Mouse (Mus musculus): ENCODE results near the gene Slc20a1. TPM values are rescaled to one million over a fixed set of nuclear protein-coding genes. Genes with fewer than 3 reads are reported as not detected.

The Slc20a1 gene
- total RNA-seq, 1 experiment: 309 TPM

- in situ Hi-C loops (cut with MboI; ENCODE audit: low sequenced_read_pairs in 2 of 2, unreplicated experiment in 2 of 2): no loop called here
- H3K4me3 ChIP-seq (ENCODE audit: insufficient read depth in 1 of 2, low read depth in 1 of 2, low read length in 2 of 2, poor library complexity in 1 of 2, severe bottlenecking in 1 of 2): no peak overlapping the region
Measured at GRCm38 (mm10) chr2:129192392-129193150, 6.0 kb upstream of the Slc20a1 start.

GRCm38 (mm10) chr2:129196317-129196716 lies 2.2 kb upstream of the Slc20a1 start:
- in situ Hi-C loops (cut with MboI; ENCODE audit: low sequenced_read_pairs in 2 of 2, unreplicated experiment in 2 of 2): no loop called here
- Histone ChIP-seq H3K9ac (ENCODE audit: insufficient read depth, low read depth, low read length, poor library complexity, severe bottlenecking) (no peak overlapping the region), H3K27ac (ENCODE audit: insufficient read depth, low read depth, low read length, poor library complexity, severe bottlenecking) (no peak overlapping the region; the same call in 1 of the 2 replicates), H3K36me3 (ENCODE audit: control insufficient read depth, insufficient read depth, low read length, poor library complexity, severe bottlenecking) (peaks cover 8% of the 10 kb centered on the region), H3K4me1 (ENCODE audit: control insufficient read depth in 2 of 2, insufficient read depth in 2 of 2, low read length in 2 of 2, poor library complexity in 1 of 2) (peaks cover 8 to 9% of the 10 kb centered on the region in 2 experiments), H3K4me3 (ENCODE audit: insufficient read depth in 1 of 2, low read depth in 1 of 2, low read length in 2 of 2, poor library complexity in 1 of 2, severe bottlenecking in 1 of 2) (no peak overlapping the region), H3K9me3 (ENCODE audit: control insufficient read depth, insufficient read depth, low read depth, low read length) (no peaks in the 10 kb centered on the region)
- TF ChIP-seq MAFK (IDR thresholded peaks at IDR 0.05; ENCODE audit: insufficient read depth, low read depth, low read length) (no peak), CHD2 (IDR thresholded peaks at IDR 0.05; ENCODE audit: low read depth, low read length) (no peak), ZC3H11A (IDR thresholded peaks at IDR 0.05; ENCODE audit: borderline replicate concordance, low read depth, low read length) (no peak), ZNF384 (IDR thresholded peaks at IDR 0.05; ENCODE audit: low read depth, low read length) (no peak), HCFC1 (IDR thresholded peaks at IDR 0.05; ENCODE audit: borderline replicate concordance, insufficient read depth, low read length) (no peak)
- no peak for DNase-seq (ENCODE audit: low read depth, low spot score)

More at GRCm38 (mm10) chr2:129192392-129193150, 6.0 kb upstream of the Slc20a1 start:
- no peak overlapping the region for H3K27ac ChIP-seq (ENCODE audit: insufficient read depth, low read depth, low read length, poor library complexity, severe bottlenecking)
- no peak overlapping the region for H3K9ac ChIP-seq (ENCODE audit: insufficient read depth, low read depth, low read length, poor library complexity, severe bottlenecking)
- H3K9me3 ChIP-seq (ENCODE audit: control insufficient read depth, insufficient read depth, low read depth, low read length): no peaks in the 10 kb centered on the region
- TF ChIP-seq ZC3H11A (IDR thresholded peaks at IDR 0.05; ENCODE audit: borderline replicate concordance, low read depth, low read length) (no peak), ZNF384 (IDR thresholded peaks at IDR 0.05; ENCODE audit: low read depth, low read length) (no peak), CHD2 (IDR thresholded peaks at IDR 0.05; ENCODE audit: low read depth, low read length) (no peak), HCFC1 (IDR thresholded peaks at IDR 0.05; ENCODE audit: borderline replicate concordance, insufficient read depth, low read length) (no peak), MAFK (IDR thresholded peaks at IDR 0.05; ENCODE audit: insufficient read depth, low read depth, low read length) (no peak)
- no peak for DNase-seq (ENCODE audit: low read depth, low spot score)
- peaks cover 8 to 9% of the 10 kb centered on the region in 2 experiments for H3K4me1 ChIP-seq (ENCODE audit: control insufficient read depth in 2 of 2, insufficient read depth in 2 of 2, low read length in 2 of 2, poor library complexity in 1 of 2)
- H3K36me3 ChIP-seq (ENCODE audit: control insufficient read depth, insufficient read depth, low read length, poor library complexity, severe bottlenecking): no peaks in the 10 kb centered on the region

- peaks cover 12% of the 10 kb centered on the region for H3K36me3 ChIP-seq (ENCODE audit: control insufficient read depth, insufficient read depth, low read length, poor library complexity, severe bottlenecking)
- no peak for TF ChIP-seq ZC3H11A (IDR thresholded peaks at IDR 0.05; ENCODE audit: borderline replicate concordance, low read depth, low read length)
- no peak for TF ChIP-seq ZNF384 (IDR thresholded peaks at IDR 0.05; ENCODE audit: low read depth, low read length)
- TF ChIP-seq CHD2 (IDR thresholded peaks at IDR 0.05; ENCODE audit: low read depth, low read length): no peak
- no peak for TF ChIP-seq HCFC1 (IDR thresholded peaks at IDR 0.05; ENCODE audit: borderline replicate concordance, insufficient read depth, low read length)
- no peak for TF ChIP-seq MAFK (IDR thresholded peaks at IDR 0.05; ENCODE audit: insufficient read depth, low read depth, low read length)
- H3K9ac ChIP-seq (ENCODE audit: insufficient read depth, low read depth, low read length, poor library complexity, severe bottlenecking): no peak overlapping the region
- in situ Hi-C loops (cut with MboI; ENCODE audit: low sequenced_read_pairs in 2 of 2, unreplicated experiment in 2 of 2): no loop called here
- H3K4me1 ChIP-seq (ENCODE audit: control insufficient read depth in 2 of 2, insufficient read depth in 2 of 2, low read length in 2 of 2, poor library complexity in 1 of 2): peaks cover 8 to 9% of the 10 kb centered on the region in 2 experiments
- H3K27ac ChIP-seq (ENCODE audit: insufficient read depth, low read depth, low read length, poor library complexity, severe bottlenecking): no peak overlapping the region
- peak overlapping the region in 1 of 2 experiments; percentile 90; a peak in 1 of 4 replicates for H3K4me3 ChIP-seq (ENCODE audit: insufficient read depth in 1 of 2, low read depth in 1 of 2, low read length in 2 of 2, poor library complexity in 1 of 2, severe bottlenecking in 1 of 2)
- no peaks in the 10 kb centered on the region for H3K9me3 ChIP-seq (ENCODE audit: control insufficient read depth, insufficient read depth, low read depth, low read length)
- DNase-seq (ENCODE audit: low read depth, low spot score): no peak
Measured at GRCm38 (mm10) chr2:129197197-129197596, 1.4 kb upstream of the Slc20a1 start.

GRCm38 (mm10) chr2:129197843-129198435 lies 625 bp upstream of the Slc20a1 start:
- Histone ChIP-seq H3K4me1 (ENCODE audit: control insufficient read depth in 2 of 2, insufficient read depth in 2 of 2, low read length in 2 of 2, poor library complexity in 1 of 2) (peaks cover 8 to 9% of the 10 kb centered on the region in 2 experiments), H3K4me3 (ENCODE audit: insufficient read depth in 1 of 2, low read depth in 1 of 2, low read length in 2 of 2, poor library complexity in 1 of 2, severe bottlenecking in 1 of 2) (peak overlapping the region; percentile 84 to 90), H3K9me3 (ENCODE audit: control insufficient read depth, insufficient read depth, low read depth, low read length) (no peaks in the 10 kb centered on the region), H3K36me3 (ENCODE audit: control insufficient read depth, insufficient read depth, low read length, poor library complexity, severe bottlenecking) (peaks cover 15% of the 10 kb centered on the region), H3K27ac (ENCODE audit: insufficient read depth, low read depth, low read length, poor library complexity, severe bottlenecking) (peak overlapping the region; percentile 89), H3K9ac (ENCODE audit: insufficient read depth, low read depth, low read length, poor library complexity, severe bottlenecking) (peak overlapping the region; percentile 94)
- in situ Hi-C loops (cut with MboI; ENCODE audit: low sequenced_read_pairs in 2 of 2, unreplicated experiment in 2 of 2): no loop called here
- TF ChIP-seq ZC3H11A (IDR thresholded peaks at IDR 0.05; ENCODE audit: borderline replicate concordance, low read depth, low read length) (0 out of 2 replicates have a peak, but pooled peaks have one; percentile 1), HCFC1 (IDR thresholded peaks at IDR 0.05; ENCODE audit: borderline replicate concordance, insufficient read depth, low read length) (no peak), CHD2 (IDR thresholded peaks at IDR 0.05; ENCODE audit: low read depth, low read length) (no peak), ZNF384 (IDR thresholded peaks at IDR 0.05; ENCODE audit: low read depth, low read length) (0 out of 2 replicates have a peak, but pooled peaks have one; percentile 18), MAFK (IDR thresholded peaks at IDR 0.05; ENCODE audit: insufficient read depth, low read depth, low read length) (no peak)
- DNase-seq (ENCODE audit: low read depth, low spot score): peak; percentile 40

Data from ES-E14 (cell line).